Mouse (Mus musculus): ENCODE data around the gene Triobp. TPM values are rescaled to one million over a fixed set of nuclear protein-coding genes. Genes with fewer than 3 reads are reported as not detected.

Gene Triobp
- polyA plus RNA-seq, 1 experiment = 47.6 TPM

DNA sequence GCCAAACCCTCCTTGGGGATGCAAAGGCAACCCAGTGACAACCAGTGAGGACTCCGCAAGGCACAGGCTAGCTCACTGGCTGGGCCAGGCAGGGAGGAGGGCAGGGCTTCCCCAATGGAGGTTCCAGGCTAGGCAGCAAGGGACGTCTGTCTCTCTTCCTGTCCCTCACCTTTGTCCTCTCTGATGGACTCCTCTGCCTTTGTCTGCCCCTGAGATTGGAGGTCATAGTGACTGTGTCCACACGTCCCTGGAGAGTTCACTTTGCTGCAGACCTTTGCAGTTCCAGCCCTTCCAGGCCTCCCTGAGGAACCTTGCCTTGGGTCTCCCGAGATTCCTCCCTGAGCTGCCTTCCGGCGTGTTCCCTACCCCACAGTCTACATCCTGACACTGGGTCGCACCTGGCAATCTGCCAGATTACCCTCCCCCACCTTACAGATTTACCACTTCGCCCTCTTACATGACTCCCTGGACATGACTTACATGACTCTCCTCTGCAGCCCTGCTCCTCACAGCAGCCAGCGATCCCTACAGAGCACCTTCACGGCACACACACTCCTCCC is 75.2 kb downstream of the Triobp start:
- peak; percentile 20 for DNase-seq
- Histone ChIP-seq H3K27me3 (replicated peaks; ENCODE audit: control insufficient read depth, insufficient read depth, low read length) (no peaks in the 10 kb centered on the region), H3K4me3 (ENCODE audit: insufficient read depth, low read depth, low read length) (no peak overlapping the region), H3K4me1 (ENCODE audit: control insufficient read depth, insufficient read depth, low read length) (peaks cover 12% of the 10 kb centered on the region; the same call in 1 of the 2 replicates), H3K27ac (ENCODE audit: insufficient read depth, low read depth, low read length) (peak overlapping the region; percentile 35; the same call in 1 of the 2 replicates), H3K36me3 (ENCODE audit: control insufficient read depth, insufficient read depth, low read length) (no peaks in the 10 kb centered on the region)
- WGBS = 45% methylated on average over 10 of the region's 10 CpGs
- TF ChIP-seq CTCF (conservative IDR thresholded peaks at IDR 0.05; ENCODE audit: insufficient read depth, insufficient read length, low read depth, low read length) (no peak), POLR2A (IDR thresholded peaks at IDR 0.05; ENCODE audit: low read depth, low read length) (no peak)

DNA sequence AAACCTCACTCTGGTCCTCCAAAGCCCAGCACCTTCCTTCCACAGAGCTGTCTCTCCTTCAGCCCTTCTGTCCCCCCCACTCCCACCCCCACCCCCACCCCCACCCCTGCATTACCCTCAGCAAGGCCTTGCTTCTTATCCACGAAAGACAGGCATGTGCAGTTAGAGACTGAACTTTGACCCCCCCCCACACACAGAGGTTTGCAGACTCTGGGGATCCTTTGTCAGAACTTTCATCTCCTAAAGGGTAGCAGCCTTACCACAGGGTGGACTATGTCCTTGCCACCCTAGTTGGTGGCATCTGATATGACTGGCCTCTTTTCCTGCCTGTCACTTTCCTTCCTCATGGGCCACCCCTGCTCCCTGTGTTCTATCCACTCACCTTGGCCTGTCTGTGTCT is 75.8 kb downstream of the Triobp start:
- DNase-seq = peak; percentile 61
- H3K4me3 ChIP-seq (ENCODE audit: insufficient read depth, low read depth, low read length) = no peak overlapping the region
- peak overlapping the region; percentile 35; the same call in 1 of the 2 replicates for H3K27ac ChIP-seq (ENCODE audit: insufficient read depth, low read depth, low read length)
- no peaks in the 10 kb centered on the region for H3K36me3 ChIP-seq (ENCODE audit: control insufficient read depth, insufficient read depth, low read length)
- peaks cover 12% of the 10 kb centered on the region; the same call in 1 of the 2 replicates for H3K4me1 ChIP-seq (ENCODE audit: control insufficient read depth, insufficient read depth, low read length)
- TF ChIP-seq POLR2A (IDR thresholded peaks at IDR 0.05; ENCODE audit: low read depth, low read length) (no peak), CTCF (conservative IDR thresholded peaks at IDR 0.05; ENCODE audit: insufficient read depth, insufficient read length, low read depth, low read length) (no peak)
- WGBS = 59% methylated on average over 1 of the region's 1 CpGs
- no peaks in the 10 kb centered on the region for H3K27me3 ChIP-seq (replicated peaks; ENCODE audit: control insufficient read depth, insufficient read depth, low read length)

DNA sequence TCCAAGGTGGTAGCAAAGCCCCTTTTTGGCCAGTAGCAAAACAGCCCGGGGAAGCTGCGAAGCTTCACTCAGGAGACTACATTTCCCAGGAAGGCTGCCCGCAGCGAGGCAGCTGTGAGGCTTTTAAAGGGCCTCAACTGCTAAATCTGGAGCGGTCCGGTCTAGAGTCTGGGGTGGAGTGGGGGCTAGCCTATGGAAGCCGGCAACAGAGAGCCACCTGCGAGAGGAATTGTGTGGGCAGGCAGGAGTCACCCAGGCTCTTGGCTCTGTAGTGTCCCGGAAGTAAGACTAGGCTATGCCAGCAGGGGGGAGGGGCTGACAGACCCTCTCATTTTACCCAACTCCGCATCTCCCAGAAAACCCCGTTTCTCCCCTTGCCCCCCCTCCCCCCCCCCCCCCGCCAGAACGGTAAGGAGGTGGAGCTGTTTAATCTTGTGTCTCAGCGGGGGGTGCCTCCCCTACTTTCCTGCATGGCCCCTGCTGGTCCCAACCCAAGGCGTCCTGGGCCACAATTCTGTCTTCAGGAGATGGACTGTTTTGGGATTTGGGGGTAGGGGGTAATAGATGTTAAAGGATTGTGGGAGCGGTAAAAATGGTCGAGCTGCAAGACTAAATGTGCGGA is 78.3 kb downstream of the Triobp start:
- H3K27me3 ChIP-seq (replicated peaks; ENCODE audit: control insufficient read depth, insufficient read depth, low read length) = no peaks in the 10 kb centered on the region
- peak overlapping the region; percentile 3; the same call in 1 of the 2 replicates for H3K4me3 ChIP-seq (ENCODE audit: insufficient read depth, low read depth, low read length)
- peak overlapping the region; percentile 89 for H3K27ac ChIP-seq (ENCODE audit: insufficient read depth, low read depth, low read length)
- 23% methylated on average over 15 of the region's 18 CpGs for WGBS
- DNase-seq = peak; percentile 45
- no peaks in the 10 kb centered on the region for H3K36me3 ChIP-seq (ENCODE audit: control insufficient read depth, insufficient read depth, low read length)
- H3K4me1 ChIP-seq (ENCODE audit: control insufficient read depth, insufficient read depth, low read length) = peaks cover 12% of the 10 kb centered on the region; the same call in 1 of the 2 replicates
- TF ChIP-seq CTCF (conservative IDR thresholded peaks at IDR 0.05; ENCODE audit: insufficient read depth, insufficient read length, low read depth, low read length) (no peak), POLR2A (IDR thresholded peaks at IDR 0.05; ENCODE audit: low read depth, low read length) (no peak)

DNA sequence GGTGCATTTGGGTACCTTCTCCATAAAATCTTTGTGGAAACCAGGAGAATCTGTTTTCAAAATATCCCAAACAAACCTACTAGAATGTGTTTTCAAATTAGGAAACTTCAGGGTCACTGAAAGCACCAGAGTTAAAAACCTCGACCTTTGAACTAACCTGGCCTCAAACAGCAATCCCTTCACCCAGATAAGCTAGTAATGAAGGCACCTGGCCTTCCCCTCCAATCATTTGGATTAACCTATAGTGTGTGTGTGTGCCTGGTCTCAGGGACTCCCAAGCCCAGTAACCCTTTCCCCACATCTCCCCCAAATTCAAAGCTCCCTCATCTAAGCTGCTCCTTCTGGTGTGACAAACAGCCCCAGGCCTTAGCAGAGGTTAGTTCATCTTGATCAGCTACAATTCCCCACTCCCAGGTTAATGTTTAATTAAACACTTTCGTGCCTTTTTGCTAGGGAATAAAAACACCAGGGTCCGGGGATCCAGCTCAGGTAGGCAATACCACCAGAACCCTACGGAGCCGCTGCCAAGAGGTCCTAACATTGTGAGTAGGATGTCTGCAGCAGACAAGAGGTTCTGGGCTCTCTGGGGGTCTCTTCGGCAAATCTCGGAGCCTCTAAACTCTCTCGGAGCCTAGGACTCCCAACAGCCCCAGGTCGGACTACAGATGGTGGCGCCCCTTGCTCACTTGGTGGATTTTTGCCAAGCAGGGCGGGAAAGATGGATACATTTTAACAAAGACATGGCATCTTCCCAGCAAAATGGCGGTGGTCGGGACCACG is 79.2 kb downstream of the Triobp start:
- H3K27ac ChIP-seq (ENCODE audit: insufficient read depth, low read depth, low read length) = peak overlapping the region; percentile 89
- no peaks in the 10 kb centered on the region for H3K36me3 ChIP-seq (ENCODE audit: control insufficient read depth, insufficient read depth, low read length)
- TF ChIP-seq CTCF (conservative IDR thresholded peaks at IDR 0.05; ENCODE audit: insufficient read depth, insufficient read length, low read depth, low read length) = no peak
- no peak for TF ChIP-seq POLR2A (IDR thresholded peaks at IDR 0.05; ENCODE audit: low read depth, low read length)
- peaks cover 18% of the 10 kb centered on the region; the same call in 1 of the 2 replicates for H3K4me1 ChIP-seq (ENCODE audit: control insufficient read depth, insufficient read depth, low read length)
- peak; percentile 80 for DNase-seq
- peak overlapping the region; percentile 69 for H3K4me3 ChIP-seq (ENCODE audit: insufficient read depth, low read depth, low read length)
- WGBS = 29% methylated on average over 14 of the region's 14 CpGs
- no peaks in the 10 kb centered on the region for H3K27me3 ChIP-seq (replicated peaks; ENCODE audit: control insufficient read depth, insufficient read depth, low read length)

DNA sequence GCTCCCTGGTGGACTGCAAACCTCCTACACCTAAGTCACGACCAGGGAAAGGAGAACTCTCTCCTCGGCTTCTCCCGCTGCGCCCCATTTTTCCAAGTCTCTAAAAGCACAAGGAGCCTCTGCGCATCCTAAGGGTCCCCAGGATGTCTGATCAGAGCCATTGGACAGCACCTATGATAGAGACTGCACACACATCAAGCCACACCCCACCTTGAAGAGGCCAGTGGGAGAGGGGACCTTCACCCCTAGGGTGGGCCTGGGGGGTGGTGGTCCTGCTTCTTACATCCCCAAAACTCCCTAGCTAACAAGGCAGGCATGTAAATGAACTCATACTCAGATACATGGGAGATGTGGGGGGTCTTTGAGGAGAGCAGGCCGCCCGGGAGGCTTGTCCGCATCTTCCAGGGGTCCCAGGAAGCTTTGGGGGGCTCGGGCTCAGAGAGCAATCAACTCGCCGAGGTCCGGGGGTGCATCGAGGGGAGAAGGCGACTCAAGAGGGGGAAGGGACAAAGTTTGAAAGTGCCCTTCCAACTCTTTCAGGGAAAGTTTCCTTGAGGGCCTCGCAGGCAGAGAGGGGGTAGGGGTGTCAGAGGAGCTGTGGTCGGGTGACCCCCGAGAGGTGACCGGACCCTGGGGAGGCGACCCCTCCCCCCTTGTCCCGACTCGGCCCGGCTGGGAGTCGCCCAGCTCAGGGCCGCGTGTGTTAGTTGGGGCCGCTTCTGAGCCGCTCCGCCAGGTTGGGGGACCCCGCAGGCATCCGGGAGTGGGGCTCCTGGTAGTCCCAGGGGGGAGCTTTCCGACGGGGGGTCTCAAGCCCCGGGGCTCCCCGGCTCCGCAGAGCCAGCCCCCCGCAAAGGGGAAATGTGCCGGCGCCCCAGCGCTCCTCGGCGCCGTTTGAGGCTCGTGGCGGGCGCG is 80.0 kb downstream of the Triobp start:
- Histone ChIP-seq H3K4me1 (ENCODE audit: control insufficient read depth, insufficient read depth, low read length) (peaks cover 18% of the 10 kb centered on the region; the same call in 1 of the 2 replicates), H3K36me3 (ENCODE audit: control insufficient read depth, insufficient read depth, low read length) (no peaks in the 10 kb centered on the region), H3K4me3 (ENCODE audit: insufficient read depth, low read depth, low read length) (peak overlapping the region; percentile 69), H3K27ac (ENCODE audit: insufficient read depth, low read depth, low read length) (peak overlapping the region; percentile 89), H3K27me3 (replicated peaks; ENCODE audit: control insufficient read depth, insufficient read depth, low read length) (no peaks in the 10 kb centered on the region)
- peak; percentile 44 for DNase-seq
- WGBS = 6% methylated on average over 46 of the region's 46 CpGs
- TF ChIP-seq CTCF (conservative IDR thresholded peaks at IDR 0.05; ENCODE audit: insufficient read depth, insufficient read length, low read depth, low read length) (no peak), POLR2A (IDR thresholded peaks at IDR 0.05; ENCODE audit: low read depth, low read length) (no peak)

DNA sequence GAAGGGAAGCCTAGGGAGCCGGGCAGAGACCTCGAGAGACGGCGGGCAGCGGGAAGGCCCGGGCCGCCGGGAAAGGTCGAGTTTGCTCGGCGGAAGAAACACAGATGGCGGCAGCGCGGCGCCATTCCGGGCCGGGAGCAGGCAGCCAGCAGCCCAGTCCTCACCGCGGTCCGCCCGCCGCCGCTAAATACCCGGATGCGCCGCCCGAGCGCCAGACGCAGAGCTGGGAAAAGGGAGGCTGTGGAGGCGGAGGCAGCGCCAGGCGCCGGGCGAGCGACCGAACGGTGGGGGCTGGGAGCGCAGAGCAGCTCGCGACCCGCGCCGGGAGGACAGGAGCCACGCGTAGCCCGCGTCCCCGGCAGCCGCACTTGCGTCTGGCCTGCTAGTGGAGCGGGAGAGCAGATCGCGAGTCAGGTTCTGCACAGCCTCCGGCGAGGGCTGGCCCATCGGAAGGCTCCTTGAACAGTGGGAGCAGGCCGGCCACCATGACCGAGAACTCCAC is 80.8 kb downstream of the Triobp start, which contains the start of gene H1f0:
Gene H1f0 (plus strand): TSS at position 214 of the 502 bp plus-strand sequence.
- WGBS = under 1% methylated on average over 58 of the region's 58 CpGs
- peaks cover 14% of the 10 kb centered on the region; the same call in 1 of the 2 replicates for H3K4me1 ChIP-seq (ENCODE audit: control insufficient read depth, insufficient read depth, low read length)
- H3K4me3 ChIP-seq (ENCODE audit: insufficient read depth, low read depth, low read length) = peak within 1 kb of the TSS; percentile 69
- H3K27me3 ChIP-seq (replicated peaks; ENCODE audit: control insufficient read depth, insufficient read depth, low read length) = no peaks in the 10 kb centered on the region
- DNase-seq = peak; percentile 96
- H3K36me3 ChIP-seq (ENCODE audit: control insufficient read depth, insufficient read depth, low read length) = no peaks in the 10 kb centered on the region
- TF ChIP-seq POLR2A (IDR thresholded peaks at IDR 0.05; ENCODE audit: low read depth, low read length) (peak; percentile 88), CTCF (conservative IDR thresholded peaks at IDR 0.05; ENCODE audit: insufficient read depth, insufficient read length, low read depth, low read length) (no peak)
- peak within 1 kb of the TSS; percentile 89 for H3K27ac ChIP-seq (ENCODE audit: insufficient read depth, low read depth, low read length)

All from kidney, adult 2 months (tissue).